Mouse (Mus musculus): ENCODE measurements at regions not wholly inside any gene's neighbourhood (a gene's known extent, or its start where the extent isn't known, plus 50 kb on each side); places are given as distances from the start of the nearest gene placed in this dataset.

- DNase-seq = no peak
These were observed 114.8 kb upstream of the Tmem260 start for GRCm38 (mm10) chr14:48330965-48331622.

GRCm38 (mm10) chr14:48331623-48332000, 114.3 kb upstream of the Tmem260 start:
- DNase-seq = no peak

GRCm38 (mm10) chr14:48332193-48332592, 113.7 kb upstream of the Tmem260 start:
- DNase-seq = no peak

GRCm38 (mm10) chr14:48332660-48333059, 113.3 kb upstream of the Tmem260 start:
- no peak for DNase-seq

DNA sequence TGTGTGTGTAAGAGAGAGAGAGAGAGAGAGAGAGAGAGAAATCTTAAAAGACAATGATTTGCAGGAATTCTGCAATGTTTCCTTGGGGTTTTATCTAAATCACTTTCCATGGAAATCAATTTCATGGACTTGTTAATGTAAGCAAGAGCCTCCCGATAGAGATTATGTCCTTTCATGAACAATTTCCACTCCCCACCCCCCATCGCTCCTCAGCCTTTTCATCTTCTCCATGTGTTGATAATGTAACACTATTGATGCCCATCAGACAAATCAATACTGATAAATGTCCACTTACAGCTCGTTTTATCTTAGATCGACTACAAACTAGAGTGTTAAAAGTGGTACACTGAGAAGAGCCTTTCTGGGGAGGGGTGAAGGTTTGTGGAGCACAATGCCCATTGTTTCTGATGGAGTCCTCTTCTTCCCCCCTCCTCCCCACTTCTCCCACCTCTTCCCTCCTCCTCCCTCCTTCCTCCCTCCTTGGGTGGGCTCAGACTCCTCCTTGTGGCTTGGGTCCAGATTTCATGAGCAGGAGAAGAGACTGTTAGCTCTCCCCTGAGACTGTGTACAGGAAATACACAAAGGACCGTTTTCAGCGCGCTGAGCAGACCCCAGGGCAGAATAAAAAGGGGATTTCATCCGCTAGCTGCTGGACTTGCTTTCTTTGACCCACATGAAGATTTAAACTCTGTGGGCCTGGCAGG, 111.7 kb upstream of the Tmem260 start:
- DNase-seq = no peak

DNA sequence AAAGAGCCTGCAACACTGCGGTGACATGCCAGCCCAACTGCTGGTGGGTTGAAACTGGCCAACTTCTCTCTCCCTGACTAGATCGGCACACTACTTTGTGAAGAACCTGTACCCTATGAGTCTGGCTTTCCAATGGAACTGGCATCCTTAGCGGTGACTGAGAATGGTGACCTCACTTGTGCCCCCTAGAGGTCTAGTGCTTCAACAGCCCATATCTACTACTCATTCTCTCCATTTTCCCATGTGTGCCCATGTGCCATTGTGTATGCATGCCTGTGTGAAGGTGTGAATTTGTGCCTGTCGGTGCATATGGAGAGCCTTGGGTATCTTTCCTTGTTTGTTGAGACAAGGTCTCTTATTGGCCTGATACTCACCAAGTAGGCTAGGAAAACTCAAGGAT, 106.5 kb upstream of the Tmem260 start:
- DNase-seq = no peak

- DNase-seq = no peak
These were observed 103.0 kb upstream of the Tmem260 start for GRCm38 (mm10) chr14:48342944-48343343.

GRCm38 (mm10) chr14:48345956-48346355, 100.0 kb upstream of the Tmem260 start:
- DNase-seq = no peak

DNA sequence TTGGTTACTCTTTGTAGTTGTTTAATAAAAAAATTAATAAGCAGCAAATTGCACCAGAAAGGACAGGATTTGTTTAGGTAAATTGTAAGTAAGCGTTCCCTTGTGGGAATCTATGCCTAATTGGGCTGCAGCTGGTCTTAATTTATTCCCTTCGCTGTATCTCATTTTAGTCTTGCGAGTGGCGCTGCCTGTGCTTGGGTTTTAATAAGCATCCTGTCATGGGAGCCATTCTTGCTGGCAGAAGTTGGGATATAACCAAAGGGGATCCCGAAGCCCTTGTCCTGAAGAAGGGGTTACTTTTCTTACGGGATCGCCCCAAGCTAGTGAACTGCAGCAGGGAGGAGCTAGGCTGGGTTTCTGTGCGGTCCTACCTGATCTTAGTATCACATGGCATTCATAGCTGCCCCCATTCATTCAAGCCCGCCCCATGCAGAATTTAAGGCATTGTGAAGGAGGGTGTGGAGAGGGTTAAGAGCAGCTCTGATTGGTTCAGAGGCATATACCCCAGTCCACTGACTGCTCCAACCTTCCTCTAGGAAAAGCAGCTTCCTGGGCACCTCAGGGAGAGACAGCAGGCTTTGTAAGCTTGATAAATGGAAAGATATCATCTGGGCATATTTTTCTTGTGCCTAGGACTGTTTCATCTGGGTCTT, 96.4 kb upstream of the Tmem260 start:
- no peak for DNase-seq

GRCm38 (mm10) chr14:48351652-48352051, 94.3 kb upstream of the Tmem260 start:
- no peak for DNase-seq

GRCm38 (mm10) chr14:48352825-48353224, 93.1 kb upstream of the Tmem260 start:
- no peak for DNase-seq

DNA sequence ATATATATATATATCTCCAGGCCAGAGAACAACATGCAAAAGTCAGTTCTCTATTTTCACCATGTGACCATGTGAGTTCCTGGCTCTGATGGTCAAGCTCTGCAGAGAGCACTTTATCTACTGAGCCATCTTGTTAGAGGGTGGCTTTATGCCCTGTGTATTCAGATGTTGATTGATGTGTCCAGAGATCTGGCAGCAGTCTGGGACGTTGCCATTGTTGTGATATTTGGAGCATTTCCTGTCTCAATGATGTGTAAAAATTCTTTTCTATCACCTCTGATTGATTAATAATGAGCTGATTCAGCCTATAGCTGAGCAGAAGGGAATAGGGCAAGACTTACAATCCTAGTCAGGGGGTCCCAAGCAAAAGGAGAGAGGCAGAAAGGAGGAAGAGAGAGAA, 91.7 kb upstream of the Tmem260 start:
- DNase-seq = no peak

GRCm38 (mm10) chr14:48357441-48357840, 88.5 kb upstream of the Tmem260 start:
- no peak for DNase-seq

DNA sequence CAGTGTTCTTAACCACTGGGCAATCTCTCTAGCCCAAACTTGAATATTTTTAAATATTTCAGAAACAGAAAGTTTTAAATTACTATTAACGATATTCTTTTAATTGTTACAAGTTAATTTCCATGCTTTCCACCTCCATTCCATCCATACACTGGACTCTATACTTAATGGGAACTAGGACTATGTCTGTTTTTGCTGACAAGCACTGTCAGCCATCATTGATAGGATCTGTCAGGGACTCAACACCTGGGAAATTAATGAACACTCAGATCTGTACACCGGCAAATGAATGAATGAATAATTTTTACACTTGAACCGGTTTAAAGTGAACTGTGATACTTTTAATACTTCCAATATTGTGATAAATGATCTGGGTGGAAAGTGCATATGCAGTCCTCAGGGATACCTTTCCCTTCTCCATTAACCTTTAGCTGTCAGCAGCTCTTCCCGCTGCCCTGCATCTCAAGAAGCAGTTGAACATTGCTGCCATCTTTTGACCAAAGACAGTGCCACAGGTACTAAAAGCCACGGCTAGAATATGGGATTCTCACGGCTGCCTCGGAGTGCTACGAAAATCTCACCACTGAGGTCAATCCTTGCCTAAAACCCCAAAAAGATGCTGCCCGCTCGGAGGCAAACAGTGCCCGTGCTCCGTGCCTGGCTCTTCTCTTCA, 87.3 kb upstream of the Tmem260 start:
- DNase-seq = no peak

GRCm38 (mm10) chr14:48361820-48362219, 84.1 kb upstream of the Tmem260 start:
- no peak for DNase-seq

DNA sequence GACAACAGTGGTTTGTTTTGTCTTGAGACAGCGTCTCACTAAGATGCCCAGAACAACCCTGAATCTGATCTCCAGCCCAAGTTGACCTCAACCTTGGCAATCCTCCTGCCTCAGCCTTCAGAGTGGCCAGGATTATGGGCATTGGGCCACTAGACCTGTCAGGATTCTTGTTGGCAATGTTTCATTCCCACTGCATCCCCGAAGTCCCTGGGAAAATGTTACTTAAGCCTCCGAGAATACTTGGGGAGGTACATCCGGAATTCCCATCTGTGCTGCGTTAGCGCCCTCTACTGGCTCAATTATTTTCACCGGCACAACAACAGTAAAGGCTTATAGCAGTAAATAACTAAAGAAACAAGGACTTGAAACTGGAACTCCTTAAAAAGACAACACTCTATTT, 78.9 kb upstream of the Tmem260 start:
- peak; percentile 29 to 31 for DNase-seq

DNA sequence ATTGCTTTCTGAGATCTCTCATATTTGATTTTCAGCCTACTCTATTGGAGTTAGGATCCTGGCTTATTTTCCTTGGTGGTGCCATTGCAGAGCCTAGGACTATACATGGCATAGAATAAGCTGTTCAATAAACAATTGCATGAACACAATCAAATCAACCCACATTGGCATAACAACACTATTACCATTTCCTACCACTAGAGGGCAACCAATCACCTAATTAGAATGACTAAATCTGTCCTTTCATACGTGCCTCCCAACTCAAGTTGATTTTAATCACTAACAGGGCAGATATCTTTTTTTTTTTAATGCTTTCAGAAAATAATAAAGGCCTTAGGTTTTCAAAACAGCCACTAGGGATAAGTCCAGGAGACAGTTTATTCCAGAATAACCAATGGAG, 75.6 kb upstream of the Tmem260 start:
- peak; percentile 23 to 32 for DNase-seq

DNA sequence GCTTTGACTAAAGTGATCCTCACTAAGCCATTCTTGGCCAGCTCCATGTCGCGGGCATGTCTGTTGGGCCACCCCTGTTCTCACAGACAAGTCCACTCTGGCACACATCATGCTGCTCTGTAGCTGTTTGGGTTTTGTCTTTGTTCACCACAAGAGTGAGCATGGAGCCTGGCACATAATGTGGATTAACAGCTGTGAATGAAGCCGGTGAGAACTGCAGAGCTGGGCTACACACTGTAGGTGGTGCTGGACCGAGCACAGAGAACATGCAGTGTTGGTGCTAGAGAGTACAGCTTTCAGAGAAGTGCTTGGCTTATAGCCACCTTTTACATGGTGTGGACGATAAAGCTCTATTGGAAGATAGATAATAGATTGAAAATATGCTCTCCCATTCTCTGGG, 74.2 kb upstream of the Tmem260 start:
- DNase-seq = no peak

DNA sequence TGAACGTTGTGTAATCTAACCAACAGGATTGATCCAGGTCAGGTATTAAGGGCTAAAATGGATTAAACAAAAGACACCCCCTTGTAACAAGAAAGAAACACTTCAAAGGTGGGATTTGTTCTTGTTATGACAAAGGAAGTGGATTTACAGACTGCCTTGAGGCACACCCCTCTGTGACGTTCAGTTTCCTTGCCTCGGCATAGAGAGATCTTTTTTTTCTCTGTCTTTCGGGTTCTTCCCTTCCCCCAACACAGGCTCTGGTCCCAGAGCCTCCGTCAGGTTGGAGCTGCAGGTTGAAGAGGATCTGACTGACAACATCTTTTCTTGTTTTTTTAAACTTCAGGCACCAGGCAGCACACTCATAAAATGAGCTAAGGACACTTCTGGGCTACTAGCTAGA, 69.8 kb upstream of the Tmem260 start:
- no peak for DNase-seq

All from B cell, adult 2 months (primary cell).